Mouse (Mus musculus): ENCODE measurements around the gene Fscn1.

DNA sequence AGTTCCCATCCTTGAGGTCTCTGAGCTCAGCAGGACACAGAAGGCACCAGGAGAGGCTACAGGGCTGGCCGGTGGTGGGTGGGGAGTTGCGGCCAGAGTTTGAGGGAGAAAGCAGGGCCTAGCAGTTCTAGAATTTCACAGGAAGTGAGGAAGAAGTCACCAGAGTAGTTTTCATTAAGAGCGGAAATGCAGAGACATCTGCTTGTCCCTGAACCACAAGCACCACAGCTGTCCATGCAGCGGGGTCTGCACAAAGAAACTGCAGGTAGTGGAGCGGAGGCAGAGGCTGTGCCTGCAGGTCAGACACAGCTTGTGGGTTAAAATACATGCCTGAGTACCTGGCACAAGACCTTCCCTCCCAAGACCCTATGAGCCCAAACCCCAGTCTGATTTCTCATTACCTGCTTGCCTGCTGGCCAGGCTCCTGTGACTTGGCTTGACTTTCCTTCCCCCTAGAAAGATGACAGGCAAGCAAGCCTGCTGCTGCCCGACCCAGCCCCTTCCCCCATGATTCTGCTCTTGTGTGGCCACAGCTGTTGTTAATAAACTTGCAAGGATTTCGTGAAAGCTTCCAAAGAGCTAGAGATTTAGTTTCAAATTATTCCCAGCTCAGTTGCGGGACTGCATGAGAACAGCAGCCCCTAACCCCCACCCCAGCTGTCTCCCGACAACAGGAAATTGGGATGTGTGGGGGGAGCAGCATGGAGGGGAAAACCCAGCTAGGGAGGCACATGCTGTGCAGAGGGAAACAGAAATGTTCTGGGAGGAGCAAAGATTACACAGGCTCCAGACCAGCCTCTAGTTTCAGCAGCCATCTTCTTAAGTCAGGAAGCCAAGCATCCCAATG lies 40.7 kb downstream of the Fscn1 start:
- TF ChIP-seq CTCF (IDR thresholded peaks at IDR 0.05; ENCODE audit: low read depth) (no peak), EP300 (IDR thresholded peaks at IDR 0.05; ENCODE audit: low read depth) (no peak)
